Mouse (Mus musculus) brown adipose tissue, adult 24 weeks (tissue): Measurements from ENCODE around the gene Vgf. TPM values are rescaled to one million over a fixed set of nuclear protein-coding genes. Genes with fewer than 3 reads are reported as not detected.

Source experiments
- H3K27ac ChIP-seq: fragments of 200-500 bp; replicated peaks from 2 replicates; pipeline ENCODE4 v1.5.1; 2012; ENCODE audit warnings: low read depth, mild to moderate bottlenecking, low read length
- H3K4me1 ChIP-seq: fragments of 200-500 bp; 2 replicates; pipeline ENCODE4 v1.6.1; 2012; ENCODE audit warnings: low read length, mixed read lengths; ENCODE audit not compliant: control insufficient read depth, insufficient read depth, insufficient read length
- H3K4me3 ChIP-seq: fragments of 200-500 bp; 2 replicates; pipeline ENCODE4 v1.5.1; 2012; ENCODE audit warnings: low read depth, mild to moderate bottlenecking, low read length, moderate library complexity; ENCODE audit not compliant: insufficient read depth
- polyA plus RNA-seq: library from polyadenylated mRNA; stranded (reverse); fragments of >200 nt; gene quantifications from 2 replicates; pipeline ENCODE4 v1.2.4, GENCODE M21; 2012; ENCODE audit not compliant: missing spikeins, insufficient read depth, insufficient read length

Gene Vgf
- polyA plus RNA-seq, 1 experiment, result not detected

DNA sequence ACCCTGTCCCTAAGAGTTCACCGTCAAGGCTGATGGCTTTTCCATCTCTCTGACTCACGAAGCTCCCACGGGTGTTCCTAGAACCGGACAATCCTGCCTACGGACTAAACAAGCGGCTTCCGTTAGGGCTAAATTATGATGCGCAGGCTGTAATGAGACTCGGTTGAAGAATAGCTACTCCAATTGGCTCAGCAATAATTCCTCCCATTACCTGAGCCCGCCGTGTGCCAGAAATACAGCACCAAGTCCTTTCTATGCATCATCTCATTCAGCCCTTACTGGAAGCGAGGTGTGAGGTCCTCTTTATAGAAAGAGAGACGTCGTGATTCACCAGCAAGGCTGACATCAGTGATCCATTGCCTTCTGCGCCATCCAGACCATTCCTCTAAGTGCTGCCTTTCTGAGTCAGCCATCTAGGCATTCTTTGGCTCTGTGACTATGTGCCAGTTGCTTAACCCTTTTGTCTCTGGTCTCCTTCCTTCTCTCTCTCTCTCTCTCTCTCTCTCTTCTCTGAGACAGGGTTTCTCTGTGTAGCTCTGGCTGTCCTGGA is 13.7 kb upstream of the Vgf start:
- Histone ChIP-seq H3K4me3 (no peak overlapping the region), H3K27ac (no peak overlapping the region), H3K4me1 (no peaks in the 10 kb centered on the region)

DNA sequence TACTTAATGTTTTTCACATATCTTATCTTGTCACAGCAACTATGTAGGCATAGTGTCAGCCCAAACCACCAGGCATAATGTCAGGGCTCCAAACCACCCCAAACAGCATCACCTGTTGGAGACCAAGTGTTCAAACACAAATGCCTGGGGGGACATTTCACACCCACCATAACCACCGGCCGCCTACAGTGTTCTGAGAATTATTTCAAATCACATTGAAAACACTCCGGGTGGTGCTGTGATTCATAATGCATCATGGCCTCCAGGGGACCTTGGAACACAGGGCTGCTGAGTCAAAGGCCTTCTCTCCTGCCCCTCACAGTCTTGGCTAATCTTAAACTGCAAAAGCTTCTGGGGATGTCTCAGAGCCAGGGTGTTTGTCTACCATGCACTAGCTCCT is 10.3 kb upstream of the Vgf start:
- Histone ChIP-seq H3K27ac (no peak overlapping the region), H3K4me3 (no peak overlapping the region), H3K4me1 (no peaks in the 10 kb centered on the region)

GRCm38 (mm10) chr5:137024318-137024717 is 1.9 kb upstream of the Vgf start:
- Histone ChIP-seq H3K27ac (no peak overlapping the region), H3K4me3 (no peak overlapping the region), H3K4me1 (no peaks in the 10 kb centered on the region)

DNA sequence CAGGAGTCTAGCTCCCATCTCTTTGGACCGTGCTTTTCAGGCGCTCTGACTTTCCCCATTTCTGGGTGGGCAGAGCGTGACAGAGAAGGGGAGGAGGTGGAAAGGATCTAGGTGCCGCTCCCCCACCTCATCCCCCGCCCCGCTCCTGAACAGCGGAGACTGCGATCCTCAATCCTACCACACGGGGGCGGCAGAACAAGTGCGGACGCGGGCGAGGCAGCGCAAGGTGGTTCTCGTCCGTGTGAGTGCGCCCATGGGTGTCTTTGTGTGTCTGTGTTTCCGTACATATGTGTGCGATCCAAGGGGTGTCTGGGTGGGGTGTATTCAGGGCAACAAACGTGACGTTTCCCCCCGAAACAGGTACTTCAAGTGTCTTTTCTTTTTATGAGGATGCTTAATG is 1.1 kb upstream of the Vgf start:
- Histone ChIP-seq H3K27ac (no peak overlapping the region), H3K4me3 (no peak overlapping the region), H3K4me1 (no peaks in the 10 kb centered on the region)

- Histone ChIP-seq H3K27ac (no peak overlapping the region), H3K4me1 (peaks cover 5% of the 10 kb centered on the region), H3K4me3 (no peak overlapping the region)
Measured at GRCm38 (mm10) chr5:137028561-137029272, 2.5 kb downstream of the Vgf start.

DNA sequence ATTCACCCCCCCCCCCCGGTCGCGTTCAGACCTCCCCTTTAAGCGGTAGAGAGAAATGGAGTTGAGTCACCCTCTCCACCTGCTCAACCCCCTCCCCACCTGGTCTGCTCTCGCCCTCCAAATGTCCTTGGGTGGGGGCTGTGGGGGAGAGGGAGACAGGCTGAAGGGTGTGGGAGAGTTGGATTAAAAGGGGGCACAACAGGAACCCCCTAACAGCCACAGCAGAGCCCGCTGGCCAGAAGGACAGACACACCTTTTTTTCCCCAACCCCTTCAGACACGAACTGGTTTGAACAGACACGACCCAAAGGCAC is 3.0 kb downstream of the Vgf start:
- Histone ChIP-seq H3K4me3 (no peak overlapping the region), H3K4me1 (peaks cover 5% of the 10 kb centered on the region), H3K27ac (no peak overlapping the region)

DNA sequence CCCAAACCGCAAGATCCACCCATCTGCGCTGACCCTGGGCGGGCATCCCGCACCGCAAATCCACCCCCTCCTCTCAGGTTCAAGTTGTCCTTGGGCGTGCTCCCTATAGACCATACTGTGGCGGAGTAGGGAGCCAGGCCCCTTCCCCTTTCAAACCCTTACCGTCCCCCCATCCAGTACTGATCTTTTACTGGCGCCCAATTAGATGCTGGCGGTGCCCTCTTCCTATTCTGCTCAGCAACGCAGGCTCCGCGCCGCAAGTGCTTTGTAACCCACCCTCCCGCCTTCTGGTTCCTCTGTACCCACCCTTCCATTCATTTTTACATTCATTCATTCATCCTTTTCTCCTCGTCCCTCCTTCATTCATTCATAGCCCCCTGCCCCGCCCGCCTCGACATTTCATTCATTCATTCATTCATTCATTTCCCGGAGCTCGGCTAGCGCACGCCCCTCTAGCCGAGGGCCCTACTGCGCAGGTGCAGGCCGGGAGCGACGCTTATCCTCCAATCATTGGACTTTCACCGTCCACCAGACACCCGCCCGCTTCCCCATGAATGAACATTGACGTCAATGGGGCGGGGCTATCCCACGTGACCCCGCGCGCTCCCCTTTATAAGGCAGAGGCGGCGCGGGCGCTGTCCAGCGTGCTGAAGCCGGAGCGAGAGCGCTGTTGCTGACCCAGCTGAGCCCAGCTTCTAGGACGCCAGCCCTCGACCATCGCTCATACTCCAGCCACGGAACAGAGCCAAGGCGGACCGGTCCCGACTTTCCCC is 3.6 kb downstream of the Vgf start:
- H3K4me1 ChIP-seq, result peaks cover 5% of the 10 kb centered on the region
- H3K4me3 ChIP-seq, result peak overlapping the region; percentile 22; the same call in 1 of the 2 replicates
- H3K27ac ChIP-seq, result no peak overlapping the region

DNA sequence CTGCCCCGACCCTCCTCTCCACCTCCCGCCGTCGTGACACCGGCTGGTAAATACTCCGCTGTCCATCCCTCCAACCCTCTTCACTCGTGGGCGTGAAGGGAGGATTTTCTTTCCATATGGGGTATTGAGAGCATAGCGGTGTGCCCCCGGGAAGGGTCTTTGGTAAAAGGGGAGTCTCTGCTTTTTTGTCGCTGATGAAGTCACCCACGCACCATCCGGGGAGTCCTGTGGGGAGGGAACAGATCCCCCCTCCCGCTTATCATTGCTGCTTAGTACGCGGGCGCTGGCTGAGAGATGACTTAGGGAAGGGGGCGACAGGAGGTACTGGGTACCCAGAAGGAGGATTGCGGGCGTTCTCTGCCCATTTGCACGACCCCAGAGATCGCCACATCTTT is 4.2 kb downstream of the Vgf start:
- Histone ChIP-seq H3K4me3 (no peak overlapping the region), H3K27ac (no peak overlapping the region)

DNA sequence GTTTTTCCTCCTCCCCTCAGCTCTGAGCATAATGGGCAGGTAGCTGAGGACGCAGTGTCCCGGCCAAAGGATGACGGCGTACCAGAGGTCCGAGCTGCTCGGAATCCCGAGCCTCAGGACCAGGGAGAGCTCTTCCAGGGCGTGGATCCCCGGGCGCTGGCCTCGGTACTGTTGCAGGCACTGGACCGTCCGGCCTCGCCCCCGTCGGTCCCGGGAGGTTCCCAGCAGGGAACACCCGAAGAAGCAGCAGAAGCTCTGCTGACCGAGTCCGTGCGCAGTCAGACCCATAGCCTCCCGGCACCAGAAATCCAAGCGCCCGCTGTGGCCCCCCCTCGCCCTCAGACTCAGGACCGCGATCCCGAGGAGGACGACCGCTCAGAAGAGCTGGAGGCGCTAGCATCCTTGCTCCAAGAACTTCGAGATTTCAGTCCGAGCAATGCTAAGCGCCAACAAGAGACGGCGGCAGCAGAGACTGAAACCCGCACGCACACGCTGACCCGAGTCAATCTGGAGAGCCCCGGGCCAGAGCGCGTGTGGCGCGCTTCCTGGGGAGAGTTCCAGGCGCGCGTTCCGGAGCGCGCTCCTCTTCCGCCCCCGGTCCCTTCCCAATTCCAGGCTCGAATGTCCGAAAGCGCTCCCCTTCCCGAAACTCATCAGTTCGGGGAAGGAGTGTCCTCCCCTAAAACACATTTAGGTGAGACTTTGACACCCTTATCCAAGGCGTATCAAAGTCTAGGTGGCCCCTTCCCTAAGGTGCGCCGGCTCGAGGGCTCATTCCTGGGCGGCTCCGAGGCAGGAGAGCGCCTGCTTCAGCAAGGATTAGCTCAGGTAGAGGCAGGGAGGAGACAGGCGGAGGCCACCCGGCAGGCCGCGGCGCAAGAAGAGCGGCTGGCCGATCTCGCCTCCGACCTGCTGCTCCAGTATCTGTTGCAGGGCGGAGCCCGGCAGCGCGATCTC is 5.2 kb downstream of the Vgf start:
- peak overlapping the region; percentile 49 for H3K4me3 ChIP-seq
- no peak overlapping the region for H3K27ac ChIP-seq
- peaks cover 5% of the 10 kb centered on the region for H3K4me1 ChIP-seq

More for the DNA sequence above, 4.2 kb downstream of the Vgf start:
- H3K4me1 ChIP-seq, result peaks cover 5% of the 10 kb centered on the region

DNA sequence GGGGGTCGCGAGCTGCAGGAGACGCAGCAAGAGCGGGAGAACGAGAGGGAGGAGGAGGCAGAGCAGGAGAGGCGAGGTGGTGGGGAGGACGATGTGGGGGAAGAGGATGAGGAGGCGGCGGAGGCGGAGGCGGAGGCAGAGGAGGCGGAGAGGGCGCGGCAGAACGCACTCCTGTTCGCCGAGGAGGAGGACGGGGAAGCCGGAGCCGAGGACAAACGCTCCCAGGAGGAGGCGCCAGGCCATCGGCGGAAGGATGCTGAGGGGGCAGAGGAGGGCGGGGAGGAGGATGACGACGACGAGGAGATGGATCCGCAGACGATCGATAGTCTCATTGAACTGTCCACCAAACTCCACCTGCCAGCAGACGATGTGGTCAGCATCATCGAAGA is 5.8 kb downstream of the Vgf start:
- Histone ChIP-seq H3K27ac (no peak overlapping the region), H3K4me1 (peaks cover 5% of the 10 kb centered on the region), H3K4me3 (peak overlapping the region; percentile 49)

DNA sequence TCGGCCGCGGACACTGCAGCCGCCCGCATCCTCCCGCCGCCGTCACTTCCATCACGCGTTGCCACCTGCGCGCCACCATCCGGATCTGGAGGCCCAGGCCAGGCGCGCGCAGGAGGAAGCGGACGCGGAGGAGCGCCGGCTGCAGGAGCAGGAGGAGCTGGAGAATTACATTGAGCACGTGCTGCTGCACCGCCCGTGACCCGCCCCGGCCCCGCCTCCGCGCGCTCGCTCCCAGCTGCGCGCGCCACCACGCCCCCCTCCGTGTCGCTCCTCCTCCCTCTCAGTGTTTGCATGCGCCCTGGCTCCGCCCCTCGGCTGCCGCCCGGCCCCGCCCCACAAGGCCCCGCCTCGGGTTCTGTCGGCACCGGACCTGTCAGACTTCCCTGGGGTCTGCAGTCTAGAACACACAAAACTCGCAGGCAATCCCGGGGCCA is 6.5 kb downstream of the Vgf start:
- peak overlapping the region; percentile 58 for H3K4me3 ChIP-seq
- H3K4me1 ChIP-seq, result peaks cover 5% of the 10 kb centered on the region
- no peak overlapping the region for H3K27ac ChIP-seq

DNA sequence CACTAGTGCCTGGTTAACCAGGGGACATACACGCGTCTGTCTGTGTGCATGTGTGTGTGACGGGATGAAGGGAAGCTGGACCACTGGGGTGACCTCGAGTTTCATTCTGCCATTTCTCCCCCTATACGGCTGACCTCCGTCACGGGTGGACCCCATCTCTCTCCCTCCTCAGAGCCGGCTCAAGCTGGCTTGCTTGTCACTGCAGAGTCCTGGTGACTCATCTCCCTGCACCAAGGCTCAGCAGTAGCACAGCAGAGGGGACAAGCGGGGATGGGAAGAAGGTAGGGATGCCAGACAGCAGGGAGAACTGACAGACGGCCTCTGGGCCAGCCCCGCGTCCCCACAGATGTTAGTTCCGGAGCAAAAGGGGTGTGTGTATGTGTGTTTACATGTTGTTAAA is 10.0 kb downstream of the Vgf start:
- H3K27ac ChIP-seq, result no peak overlapping the region
- H3K4me3 ChIP-seq, result no peak overlapping the region

DNA sequence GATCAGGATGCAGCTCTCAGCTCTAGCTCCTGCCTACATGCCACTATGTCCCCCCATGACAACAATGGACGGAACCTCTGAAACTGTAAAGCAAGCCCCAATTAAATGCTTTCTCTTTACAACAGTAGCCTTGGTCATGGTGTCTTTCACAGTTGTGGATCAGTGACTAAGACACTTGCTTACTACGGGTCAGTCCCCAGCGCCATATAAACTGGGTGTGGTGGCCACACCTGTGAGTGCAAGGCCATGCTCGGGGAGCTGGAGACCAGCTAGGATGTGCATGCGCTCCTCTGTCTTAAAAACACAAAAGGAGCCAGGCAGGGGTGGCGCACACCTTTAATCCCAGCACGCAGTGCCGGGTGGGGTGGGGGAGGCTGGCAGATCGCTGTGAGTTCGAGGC is 13.3 kb downstream of the Vgf start:
- Histone ChIP-seq H3K4me3 (no peak overlapping the region), H3K27ac (no peak overlapping the region), H3K4me1 (no peaks in the 10 kb centered on the region)

More for the DNA sequence above, 10.0 kb downstream of the Vgf start:
- peaks cover 3% of the 10 kb centered on the region for H3K4me1 ChIP-seq

GRCm38 (mm10) chr5:137041442-137041841 is 15.2 kb downstream of the Vgf start:
- Histone ChIP-seq H3K4me3 (no peak overlapping the region), H3K4me1 (no peaks in the 10 kb centered on the region), H3K27ac (no peak overlapping the region)

DNA sequence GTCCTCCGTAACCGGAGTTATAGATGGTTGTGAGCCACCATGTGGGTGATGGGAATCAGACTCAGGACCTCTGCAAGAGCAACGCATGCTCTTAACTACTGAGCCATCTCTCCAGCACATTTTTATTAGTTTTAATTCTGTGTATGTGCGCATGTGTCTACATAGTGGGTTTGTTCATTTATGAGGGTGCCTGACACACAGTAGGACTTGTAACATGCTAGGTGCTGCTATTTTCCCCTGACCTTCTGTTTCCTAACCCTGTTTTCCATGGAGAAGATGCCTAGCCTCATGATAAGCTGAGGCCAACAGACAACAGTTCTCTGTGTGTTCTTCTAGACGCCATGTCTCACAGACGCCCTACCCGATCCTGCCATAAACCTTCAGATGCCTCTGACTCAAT is 17.8 kb downstream of the Vgf start:
- Histone ChIP-seq H3K27ac (no peak overlapping the region), H3K4me1 (no peaks in the 10 kb centered on the region)

More for the DNA sequence above, 17.8 kb downstream of the Vgf start:
- no peak overlapping the region for H3K4me3 ChIP-seq
